In the genomic region with DNA sequence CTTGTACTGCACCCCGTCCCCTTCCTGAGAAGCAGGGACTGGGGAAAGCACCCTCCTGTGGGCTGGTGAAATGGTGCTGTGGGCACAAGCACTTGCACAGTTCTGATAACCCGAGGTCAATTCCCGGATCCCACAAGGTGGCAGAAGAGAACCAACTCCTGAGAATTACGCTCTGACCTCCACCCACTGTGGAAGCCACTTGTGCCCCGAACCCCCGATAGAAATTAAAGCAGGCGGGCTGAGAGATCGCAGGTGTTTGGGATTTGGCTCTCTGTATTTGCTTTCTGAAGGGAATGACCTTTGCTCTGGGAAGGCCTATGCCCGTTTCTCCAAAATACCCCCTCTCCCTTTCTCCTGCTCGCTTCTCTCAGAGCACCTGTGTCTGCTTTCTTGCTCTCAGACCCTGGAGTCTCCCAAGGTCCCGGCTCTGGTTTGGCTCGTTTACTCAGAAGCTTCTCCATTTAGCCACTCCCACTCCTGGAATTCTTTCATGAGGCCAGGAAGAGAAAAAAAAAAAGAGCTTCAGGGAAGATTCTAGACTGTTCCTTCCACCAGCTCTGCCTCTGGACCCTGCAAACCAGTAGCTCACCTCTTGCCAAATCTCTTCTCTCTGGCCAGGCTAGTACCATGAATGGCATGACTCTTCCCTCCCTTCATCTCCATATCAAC, we compare ENCODE assay signal across 11 mouse cellular contexts. TPM values are rescaled to one million over a fixed set of nuclear protein-coding genes. Genes with fewer than 3 reads are reported as not detected.
DNase-seq lines count a peak whose midpoint lies in the region; ATAC-seq lines count a peak whose summit lies in the region.
"Had no signal": no experiment of that assay in that cellular context is flagged by ENCODE, and none has a peak within 500 bp of the region (broad histone marks: within the 10 kb centered on the region; RNA-seq: fewer than 3 reads in every experiment).

No protein-coding gene starts in this region.

- no peaks in the 10 kb centered on the region for H3K36me3 ChIP-seq in heart, embryonic 13.5 days
- H3K36me3 ChIP-seq in intestine, embryonic 15.5 days, result no peaks in the 10 kb centered on the region
- no peaks in the 10 kb centered on the region for H3K36me3 ChIP-seq in hindbrain, embryonic 11.5 days (ENCODE audit: control insufficient read depth, insufficient read depth, low read length)
- H3K36me3 ChIP-seq: embryonic facial prominence, embryonic 13.5 days; hindbrain, embryonic 15.5 days had no signal

- peaks cover 5% of the 10 kb centered on the region; the same call in 1 of the 2 replicates for H3K27me3 ChIP-seq in heart, embryonic 13.5 days (replicated peaks)
- no peaks in the 10 kb centered on the region for H3K27me3 ChIP-seq in intestine, embryonic 15.5 days (replicated peaks)
- no peaks in the 10 kb centered on the region for H3K27me3 ChIP-seq in hindbrain, embryonic 11.5 days (ENCODE audit: control insufficient read depth, insufficient read depth, low read length)
- H3K27me3 ChIP-seq: embryonic facial prominence, embryonic 13.5 days; hindbrain, embryonic 15.5 days had no signal

- H3K4me2 ChIP-seq in heart, embryonic 13.5 days, result peak overlapping the region; percentile 36; the same call in 1 of the 2 replicates
- H3K4me2 ChIP-seq in intestine, embryonic 15.5 days (replicated peaks), result peak overlapping the region; percentile 34; the same call in 1 of the 2 replicates
- H3K4me2 ChIP-seq in hindbrain, embryonic 11.5 days (replicated peaks; ENCODE audit: low read depth, low read length), result no peak overlapping the region
- H3K4me2 ChIP-seq: embryonic facial prominence, embryonic 13.5 days; hindbrain, embryonic 15.5 days had no signal

- DNase-seq in heart, adult 18-20 months, result no peak
- peak; percentile 73 for DNase-seq in R1 (ENCODE audit: low read depth, low spot score)
- DNase-seq in lung, postnatal 10 days, result peak; percentile 25
- DNase-seq in spleen, postnatal 36 days (ENCODE audit: low spot score in 2 of 2), result no peak
- no peak for DNase-seq in hindbrain, embryonic 11.5 days (ENCODE audit: low spot score)
- DNase-seq in layer of hippocampus, adult 9-11 months, result no peak

- 35% methylated on average over 12 of the region's 12 CpGs for WGBS in heart, embryonic 13.5 days
- WGBS in intestine, embryonic 15.5 days, result 28% methylated on average over 12 of the region's 12 CpGs
- 53% methylated on average over 12 of the region's 12 CpGs for WGBS in hindbrain, embryonic 11.5 days

- ATAC-seq in heart, embryonic 13.5 days (ENCODE audit: extremely low read depth, insufficient number of reproducible peaks, low FRiP score, low TSS enrichment), result no peak
- peak; percentile 33; the same call in 1 of the 2 replicates for ATAC-seq in intestine, embryonic 15.5 days
- no peak for ATAC-seq in hindbrain, embryonic 11.5 days (ENCODE audit: low FRiP score)

- no peaks in the 10 kb centered on the region for H3K9me3 ChIP-seq in heart, embryonic 13.5 days
- H3K9me3 ChIP-seq in intestine, embryonic 15.5 days, result no peaks in the 10 kb centered on the region
- H3K9me3 ChIP-seq in hindbrain, embryonic 11.5 days (ENCODE audit: control insufficient read depth, low read length), result no peaks in the 10 kb centered on the region
- H3K9me3 ChIP-seq: embryonic facial prominence, embryonic 13.5 days; hindbrain, embryonic 15.5 days had no signal

- H3K4me3 ChIP-seq in heart, embryonic 13.5 days, result no peak overlapping the region
- H3K4me3 ChIP-seq in intestine, embryonic 15.5 days (replicated peaks), result no peak overlapping the region
- H3K4me3 ChIP-seq in hindbrain, embryonic 11.5 days (ENCODE audit: low read depth, low read length), result no peak overlapping the region
- H3K4me3 ChIP-seq: embryonic facial prominence, embryonic 13.5 days; hindbrain, embryonic 15.5 days; myocyte had no signal

- H3K4me1 ChIP-seq in heart, embryonic 13.5 days, result peaks cover 7% of the 10 kb centered on the region
- peaks cover 28% of the 10 kb centered on the region for H3K4me1 ChIP-seq in intestine, embryonic 15.5 days (replicated peaks)
- 0 out of 2 replicates have a peak, but pooled peaks cover 2% of the 10 kb centered on the region for H3K4me1 ChIP-seq in hindbrain, embryonic 11.5 days (replicated peaks; ENCODE audit: control insufficient read depth, insufficient read depth, low read length)

- H3K9ac ChIP-seq in heart, embryonic 13.5 days, result no peak overlapping the region
- H3K9ac ChIP-seq in intestine, embryonic 15.5 days, result no peak overlapping the region
- no peak overlapping the region for H3K9ac ChIP-seq in hindbrain, embryonic 11.5 days (ENCODE audit: low read depth, low read length)
- H3K9ac ChIP-seq: embryonic facial prominence, embryonic 13.5 days; hindbrain, embryonic 15.5 days had no signal

- no peak overlapping the region for H3K27ac ChIP-seq in heart, embryonic 13.5 days (replicated peaks)
- H3K27ac ChIP-seq in intestine, embryonic 15.5 days, result peak overlapping the region; percentile 10; the same call in 1 of the 2 replicates
- H3K27ac ChIP-seq in hindbrain, embryonic 11.5 days (ENCODE audit: low read depth, low read length), result no peak overlapping the region
- H3K27ac ChIP-seq: embryonic facial prominence, embryonic 13.5 days; hindbrain, embryonic 15.5 days had no signal

RNA-seq across cellular contexts. Expression of gene Wwc1, which starts 58.0 kb away (rescaled TPM):
- polyA plus RNA-seq in heart, embryonic 13.5 days (2015; fragmentation: Nextera tagmentation; extraction: Ambion mirVana), result 1.0 and 1.1 TPM in 2 replicates
- 1 to 10 TPM; 1.4 to 2.0 TPM for total RNA-seq in heart, adult 18-20 months (2021)
- 14.0 and 14.1 TPM in 2 replicates for polyA plus RNA-seq in intestine, embryonic 15.5 days (2015; fragmentation: Nextera tagmentation; extraction: Ambion mirVana)
- polyA plus RNA-seq in hindbrain, embryonic 11.5 days (2014; fragmentation: Nextera tagmentation; extraction: Ambion mirVana), result 7.0 and 8.5 TPM in 2 replicates

Comparison
In these comparisons a context has a peak if more than half of its experiments do, and no peak if none do; other contexts are left out.
1. DNase-seq: peak in R1 (single experiment) and lung, postnatal 10 days (single experiment); none in heart, adult 18-20 months (0 of 2), spleen, postnatal 36 days (0 of 2), hindbrain, embryonic 11.5 days (single experiment) and layer of hippocampus, adult 9-11 months (single experiment).